Mouse (Mus musculus) inflammation-experienced regulatory T-cells, adult 16 weeks (primary cell): ENCODE results near the gene Agtr1a. TPM values are rescaled to one million over a fixed set of nuclear protein-coding genes. Genes with fewer than 3 reads are reported as not detected.

Experiments used
- polyA plus RNA-seq: library from polyadenylated mRNA; unstranded; fragments of 100-300 nt; shearing (Covaris generic); gene quantifications from one replicate; pipeline ENCODE4 v1.2.1, GENCODE M21; 2017

The Agtr1a gene
- polyA plus RNA-seq, result not detected

DNA sequence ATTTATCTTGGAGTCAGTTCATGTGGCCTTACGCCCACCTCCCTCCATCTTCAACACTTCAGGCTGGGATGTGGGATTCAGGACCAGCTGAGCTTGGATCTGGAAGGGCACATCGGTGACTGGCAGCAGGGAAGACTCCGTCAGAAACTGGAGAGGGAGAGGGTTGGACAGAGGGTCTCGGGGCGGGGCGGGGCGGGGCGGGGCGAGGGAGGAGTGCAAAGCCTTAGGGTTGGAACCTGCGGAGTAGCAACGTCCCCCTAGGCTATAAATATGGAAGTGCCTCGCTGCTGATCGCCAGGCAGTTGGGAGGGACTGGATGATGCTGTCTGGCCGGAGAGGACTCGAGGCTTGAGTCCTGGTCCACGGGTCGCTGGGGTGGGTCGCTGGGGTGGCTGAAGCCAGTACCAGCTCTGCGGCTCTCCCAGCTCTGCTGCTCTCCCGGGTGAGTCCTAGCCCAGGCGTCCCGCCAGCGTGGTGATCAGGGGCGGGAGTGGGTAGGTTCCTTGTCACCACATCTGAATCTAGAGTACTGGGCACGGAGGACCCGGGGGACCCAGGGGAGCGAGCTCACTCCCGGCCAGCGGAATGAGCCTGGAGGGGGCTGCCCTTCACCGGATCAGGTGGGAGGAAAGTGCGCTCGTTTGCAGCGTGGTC, at the start of gene Agtr1a:
Gene Agtr1a, plus strand, starts transcription at position 294 of the 654 bp plus-strand sequence.

Other genes with a start within 250 kb of the Agtr1a start
- 16.4 TPM for gene Mboat1, start 200.0 kb upstream of the Agtr1a start, polyA plus RNA-seq
- gene Uqcrfs1, start 208.9 kb downstream of the Agtr1a start, polyA plus RNA-seq, result 66.8 TPM